Comparison of ENCODE assay signal across 7 mouse cellular contexts in genomic region chr9:45115706-45116105, GRCm38 (mm10). TPM values are rescaled to one million over a fixed set of nuclear protein-coding genes. Genes with fewer than 3 reads are reported as not detected.
DNase-seq lines count a peak whose midpoint lies in the region; ATAC-seq and TF ChIP-seq lines count a peak whose summit lies in the region.

No protein-coding gene starts in this region.

- no peaks in the 10 kb centered on the region for H3K9me3 ChIP-seq in hindbrain, embryonic 15.5 days
- H3K9me3 ChIP-seq in limb, embryonic 14.5 days (ENCODE audit: control insufficient read depth, low read length) = no peaks in the 10 kb centered on the region

- H3K27ac ChIP-seq in hindbrain, embryonic 15.5 days (replicated peaks) = peak overlapping the region; percentile 57
- peak overlapping the region; percentile 52; the same call in 1 of the 2 replicates for H3K27ac ChIP-seq in limb, embryonic 14.5 days (replicated peaks; ENCODE audit: low read depth, low read length)

- DNase-seq in urinary bladder, postnatal 4 days (ENCODE audit: low spot score in 2 of 2) = peak; percentile 29 to 64
- DNase-seq in urinary bladder, postnatal 36 days (ENCODE audit: low spot score in 2 of 2) = no peak
- DNase-seq in embryo, embryonic 10 days (ENCODE audit: low spot score) = peak; percentile 78
- peak; percentile 85 for DNase-seq in limb, embryonic 14.5 days (ENCODE audit: low spot score)
- DNase-seq in retina, postnatal 7 days (ENCODE audit: low read depth, low spot score) = peak; percentile 24

- H3K9ac ChIP-seq in hindbrain, embryonic 15.5 days = peak overlapping the region; percentile 40
- peak overlapping the region; percentile 47 for H3K9ac ChIP-seq in limb, embryonic 14.5 days (ENCODE audit: low read depth, low read length, severe bottlenecking)

- TF ChIP-seq POLR2A in limb, embryonic 14.5 days (IDR thresholded peaks at IDR 0.05; ENCODE audit: borderline replicate concordance, extremely low read depth, insufficient read depth, insufficient read length) = peak; percentile 39; the same call in 1 of the 2 replicates

- peaks cover 30% of the 10 kb centered on the region for H3K4me1 ChIP-seq in hindbrain, embryonic 15.5 days (replicated peaks)
- H3K4me1 ChIP-seq in limb, embryonic 14.5 days (ENCODE audit: control insufficient read depth, insufficient read depth, low read length) = peaks cover 19% of the 10 kb centered on the region

- ATAC-seq in hindbrain, embryonic 15.5 days (ENCODE audit: low FRiP score, low read depth) = peak; percentile 78; the same call in 1 of the 2 replicates
- ATAC-seq in limb, embryonic 14.5 days (ENCODE audit: low FRiP score, low read depth) = peak; percentile 85
- ATAC-seq in megakaryocyte, adult 5-6 weeks (ENCODE audit: poor library complexity, severe bottlenecking) = no peak

- peak overlapping the region; percentile 61 for H3K4me2 ChIP-seq in hindbrain, embryonic 15.5 days
- peak overlapping the region; percentile 58 for H3K4me2 ChIP-seq in limb, embryonic 14.5 days (replicated peaks; ENCODE audit: low read depth, low read length, severe bottlenecking)

- peak overlapping the region; percentile 44 for H3K4me3 ChIP-seq in hindbrain, embryonic 15.5 days
- H3K4me3 ChIP-seq in limb, embryonic 14.5 days (replicated peaks; ENCODE audit: low read length) = peak overlapping the region; percentile 40

- WGBS in hindbrain, embryonic 15.5 days = under 1% methylated on average over 14 of the region's 14 CpGs
- 2% methylated on average over 14 of the region's 14 CpGs for WGBS in limb, embryonic 14.5 days

- no peaks in the 10 kb centered on the region for H3K27me3 ChIP-seq in hindbrain, embryonic 15.5 days
- H3K27me3 ChIP-seq in limb, embryonic 14.5 days (ENCODE audit: control insufficient read depth, insufficient read depth, low read length) = no peaks in the 10 kb centered on the region

- no peaks in the 10 kb centered on the region for H3K36me3 ChIP-seq in hindbrain, embryonic 15.5 days
- no peaks in the 10 kb centered on the region for H3K36me3 ChIP-seq in limb, embryonic 14.5 days (ENCODE audit: control insufficient read depth, insufficient read depth, low read length)

RNA-seq across cellular contexts. Expression of gene Scn2b, which starts 1.9 kb away (rescaled TPM):
- 10.3 TPM in 2 replicates for polyA plus RNA-seq in hindbrain, embryonic 15.5 days (2015; fragmentation: Nextera tagmentation; extraction: Ambion mirVana)
- polyA plus RNA-seq in limb, embryonic 14.5 days (2012; rRNA removed) = 6.5 and 6.6 TPM in 2 replicates
- 3.3 and 5.4 TPM in 2 replicates for polyA plus RNA-seq in limb, embryonic 14.5 days (2014; fragmentation: Nextera tagmentation; extraction: Ambion mirVana)
- 0.42 and 0.78 TPM in 2 replicates for total RNA-seq in megakaryocyte, adult 5-6 weeks (2015)
- total RNA-seq in megakaryocyte, adult 5-6 weeks (2017) = 0.95 and 0.98 TPM in 2 replicates

RNA-seq across cellular contexts. Expression of gene Scn4b, which starts 22.5 kb away (rescaled TPM):
- 0.31 and 0.55 TPM in 2 replicates for polyA plus RNA-seq in hindbrain, embryonic 15.5 days (2015; fragmentation: Nextera tagmentation; extraction: Ambion mirVana)
- polyA plus RNA-seq in limb, embryonic 14.5 days (2012; rRNA removed) = 0.14 and 0.17 TPM in 2 replicates
- polyA plus RNA-seq in limb, embryonic 14.5 days (2014; fragmentation: Nextera tagmentation; extraction: Ambion mirVana) = 0.04 and 0.10 TPM in 2 replicates
- not detected in 2 replicates for total RNA-seq in megakaryocyte, adult 5-6 weeks (2015)
- total RNA-seq in megakaryocyte, adult 5-6 weeks (2017) = 0.04 TPM in 1 of 2 replicates, not detected in the other

RNA-seq across cellular contexts. Expression of gene Jaml, which starts 36.7 kb away (rescaled TPM):
- 0.31 and 0.34 TPM in 2 replicates for polyA plus RNA-seq in hindbrain, embryonic 15.5 days (2015; fragmentation: Nextera tagmentation; extraction: Ambion mirVana)
- 0.17 and 0.28 TPM in 2 replicates for polyA plus RNA-seq in limb, embryonic 14.5 days (2012; rRNA removed)
- 0.30 and 0.43 TPM in 2 replicates for polyA plus RNA-seq in limb, embryonic 14.5 days (2014; fragmentation: Nextera tagmentation; extraction: Ambion mirVana)
- 11.7 and 13.9 TPM in 2 replicates for total RNA-seq in megakaryocyte, adult 5-6 weeks (2015)
- 25.1 and 27.0 TPM in 2 replicates for total RNA-seq in megakaryocyte, adult 5-6 weeks (2017)

Comparison
In these comparisons a context has a peak if more than half of its experiments do, and no peak if none do; other contexts are left out.
1. DNase-seq: peak in urinary bladder, postnatal 4 days (2 of 2), embryo, embryonic 10 days (single experiment), limb, embryonic 14.5 days (single experiment) and retina, postnatal 7 days (single experiment); none in urinary bladder, postnatal 36 days (0 of 2).